Comparison of ENCODE assay signal across 9 mouse cellular contexts in genomic region chr4:95277989-95278713, GRCm38 (mm10).
DNase-seq lines count a peak whose midpoint lies in the region; ATAC-seq and TF ChIP-seq lines count a peak whose summit lies in the region.
"Had no signal": no experiment of that assay in that cellular context is flagged by ENCODE, and none has a peak within 500 bp of the region (broad histone marks: within the 10 kb centered on the region; RNA-seq: fewer than 3 reads in every experiment).

No protein-coding gene starts in this region.

- no peaks in the 10 kb centered on the region for H3K36me3 ChIP-seq in kidney, adult 2 months (ENCODE audit: control insufficient read depth, insufficient read depth, low read length)
- H3K36me3 ChIP-seq in intestine, embryonic 16.5 days (ENCODE audit: control insufficient read depth, insufficient read depth, low read length) = no peaks in the 10 kb centered on the region
- no peaks in the 10 kb centered on the region for H3K36me3 ChIP-seq in neural tube, embryonic 14.5 days (ENCODE audit: control insufficient read depth, insufficient read depth, low read length)

- no peak for TF ChIP-seq POLR2A in kidney, adult 2 months (IDR thresholded peaks at IDR 0.05; ENCODE audit: low read depth, low read length)

- H3K27ac ChIP-seq in kidney, adult 2 months (ENCODE audit: insufficient read depth, low read depth, low read length) = 0 out of 2 replicates have a peak overlapping the region, but pooled peaks have one; percentile 7
- peak overlapping the region; percentile 82 for H3K27ac ChIP-seq in intestine, embryonic 16.5 days (ENCODE audit: low read length)
- peak overlapping the region; percentile 41; the same call in 1 of the 2 replicates for H3K27ac ChIP-seq in neural tube, embryonic 14.5 days (ENCODE audit: low read depth, low read length)

- no peaks in the 10 kb centered on the region for H3K27me3 ChIP-seq in kidney, adult 2 months (replicated peaks; ENCODE audit: control insufficient read depth, insufficient read depth, low read length)
- H3K27me3 ChIP-seq in intestine, embryonic 16.5 days (replicated peaks; ENCODE audit: control insufficient read depth, insufficient read depth, low read length) = no peaks in the 10 kb centered on the region
- H3K27me3 ChIP-seq in neural tube, embryonic 14.5 days (ENCODE audit: control insufficient read depth, insufficient read depth, low read length) = no peaks in the 10 kb centered on the region

- WGBS in kidney, adult 2 months = 37% methylated on average over 11 of the region's 11 CpGs
- WGBS in intestine, embryonic 16.5 days = 32% methylated on average over 11 of the region's 11 CpGs
- WGBS in neural tube, embryonic 14.5 days = 24% methylated on average over 11 of the region's 11 CpGs

- H3K4me3 ChIP-seq in kidney, adult 2 months (ENCODE audit: insufficient read depth, low read depth, low read length) = no peak overlapping the region
- no peak overlapping the region for H3K4me3 ChIP-seq in intestine, embryonic 16.5 days (ENCODE audit: low read length)
- H3K4me3 ChIP-seq in neural tube, embryonic 14.5 days (ENCODE audit: low read depth, low read length) = no peak overlapping the region
- H3K4me3 ChIP-seq: erythroblast, embryonic 14.5 days had no signal

- no peak for TF ChIP-seq CTCF in kidney, adult 2 months (conservative IDR thresholded peaks at IDR 0.05; ENCODE audit: insufficient read depth, insufficient read length, low read depth, low read length)

- peak overlapping the region; percentile 18; the same call in 1 of the 2 replicates for H3K4me2 ChIP-seq in intestine, embryonic 16.5 days (ENCODE audit: low read depth, low read length)
- no peak overlapping the region for H3K4me2 ChIP-seq in neural tube, embryonic 14.5 days (ENCODE audit: low read depth, low read length)

- peak; percentile 50 for ATAC-seq in intestine, embryonic 16.5 days
- peak; percentile 35; the same call in 1 of the 2 replicates for ATAC-seq in neural tube, embryonic 14.5 days (ENCODE audit: low read depth)

- no peak for DNase-seq in kidney, adult 2 months
- DNase-seq in kidney, postnatal 25 days = no peak
- peak; percentile 45 for DNase-seq in adipocyte (ENCODE audit: low spot score)
- no peak for DNase-seq in urinary bladder, postnatal 36 days (ENCODE audit: low spot score in 2 of 2)
- DNase-seq in left cerebral cortex, postnatal 4 days = no peak
- no peak for DNase-seq in cerebellum, postnatal 10 days

- H3K4me1 ChIP-seq in kidney, adult 2 months (ENCODE audit: control insufficient read depth, insufficient read depth, low read length) = peaks cover 8% of the 10 kb centered on the region
- H3K4me1 ChIP-seq in intestine, embryonic 16.5 days (ENCODE audit: control insufficient read depth, insufficient read depth, low read length) = peaks cover 10% of the 10 kb centered on the region
- H3K4me1 ChIP-seq in neural tube, embryonic 14.5 days (ENCODE audit: control insufficient read depth, insufficient read depth, low read length) = peaks cover 4% of the 10 kb centered on the region; the same call in 1 of the 2 replicates

- H3K9me3 ChIP-seq in intestine, embryonic 16.5 days (ENCODE audit: control insufficient read depth, low read length) = no peaks in the 10 kb centered on the region
- no peaks in the 10 kb centered on the region for H3K9me3 ChIP-seq in neural tube, embryonic 14.5 days (ENCODE audit: control insufficient read depth, low read length)

- intact Hi-C loops in left cerebral cortex, postnatal 4 days (cut with DNase I) = no loop called here

- H3K9ac ChIP-seq in intestine, embryonic 16.5 days (ENCODE audit: low read depth, low read length) = peak overlapping the region; percentile 47
- H3K9ac ChIP-seq in neural tube, embryonic 14.5 days (replicated peaks; ENCODE audit: low read depth, low read length) = no peak overlapping the region

Comparison
In these comparisons a context has a peak if more than half of its experiments do, and no peak if none do; other contexts are left out.
1. H3K27ac ChIP-seq: peak in every context shown above with its lines; median percentile 82 in intestine, embryonic 16.5 days; 41 in neural tube, embryonic 14.5 days; 7 in kidney, adult 2 months.